Mouse (Mus musculus) liver, adult 2 months (tissue): ENCODE data around the gene Cfi.

Source experiments
- CTCF ChIP-seq: fragments of 200-500 bp; IDR thresholded peaks from 2 replicates; pipeline ENCODE4 v1.5.1; 2011; ENCODE audit warnings: low read depth, low read length, control low read depth
- POLR2A ChIP-seq: fragments of 200-500 bp; IDR thresholded peaks from 2 replicates; pipeline ENCODE4 v1.6.1; 2011; ENCODE audit warnings: low read length, control low read depth; ENCODE audit not compliant: insufficient read depth; ENCODE audit errors: extremely low read depth

DNA sequence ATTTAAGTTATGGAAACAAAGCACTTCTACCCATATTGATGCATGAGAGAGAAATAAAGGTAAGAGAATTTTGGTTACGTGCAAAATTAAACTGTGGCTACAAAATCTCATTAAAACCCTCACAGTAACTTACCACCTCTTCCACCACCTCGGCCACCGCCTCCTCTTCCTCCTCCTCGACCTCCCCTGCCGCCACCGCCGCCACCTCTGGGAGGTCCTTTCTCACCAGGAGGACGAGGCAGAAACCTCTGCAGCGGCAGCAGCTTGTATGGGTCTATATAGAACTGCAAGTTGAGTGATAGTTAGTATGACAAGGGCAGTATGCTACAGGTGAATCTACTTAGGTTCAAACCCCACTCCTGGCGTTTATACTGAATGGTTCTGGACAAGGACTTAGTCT, 9.0 kb upstream of the Cfi start:
- TF ChIP-seq CTCF, result no peak
- TF ChIP-seq POLR2A, result no peak
